Mouse (Mus musculus) retina, postnatal 1 day (tissue): Measurements from ENCODE around the gene Atg4a-ps.
A peak's percentile ranks its signal among the peaks of the same experiment; 100 is the strongest.

Experiments used
- DNase-seq: peaks from one replicate; pipeline ENCODE4 v3.0.0-alpha.2; 2012

Atg4a-ps gene

GRCm38 (mm10) chr3:103626481-103626880 is 19.4 kb downstream of the Atg4a-ps start:
- no peak for DNase-seq

- no peak for DNase-seq
These were observed 20.7 kb downstream of the Atg4a-ps start for GRCm38 (mm10) chr3:103625169-103625568.

GRCm38 (mm10) chr3:103624591-103625051 is 21.2 kb downstream of the Atg4a-ps start:
- no peak for DNase-seq

- DNase-seq: no peak
These were observed 21.9 kb downstream of the Atg4a-ps start for GRCm38 (mm10) chr3:103623893-103624470.

- peak; percentile 35 for DNase-seq
These were observed 25.8 kb downstream of the Atg4a-ps start for GRCm38 (mm10) chr3:103620101-103620500.

GRCm38 (mm10) chr3:103616981-103617380 is 28.9 kb downstream of the Atg4a-ps start:
- DNase-seq: no peak

- no peak for DNase-seq
These were observed 30.2 kb downstream of the Atg4a-ps start for GRCm38 (mm10) chr3:103615621-103616020.

GRCm38 (mm10) chr3:103612636-103613355 is 33.1 kb downstream of the Atg4a-ps start:
- DNase-seq: no peak

- no peak for DNase-seq
These were observed 35.6 kb downstream of the Atg4a-ps start for GRCm38 (mm10) chr3:103610231-103610630.

GRCm38 (mm10) chr3:103606660-103607595 is 38.9 kb downstream of the Atg4a-ps start:
- DNase-seq: no peak

GRCm38 (mm10) chr3:103606045-103606597 is 39.7 kb downstream of the Atg4a-ps start:
- no peak for DNase-seq

GRCm38 (mm10) chr3:103601561-103601960 is 44.3 kb downstream of the Atg4a-ps start:
- DNase-seq: no peak

GRCm38 (mm10) chr3:103601011-103601410 is 44.9 kb downstream of the Atg4a-ps start:
- DNase-seq: no peak

- no peak for DNase-seq
These were observed 48.3 kb downstream of the Atg4a-ps start for GRCm38 (mm10) chr3:103597586-103597985.

GRCm38 (mm10) chr3:103595271-103595810 is 50.5 kb downstream of the Atg4a-ps start:
- peak; percentile 69 for DNase-seq
